Comparison of ENCODE assay signal across 8 mouse cellular contexts in genomic region chr9:114639839-114640646, GRCm38 (mm10). TPM values are rescaled to one million over a fixed set of nuclear protein-coding genes. Genes with fewer than 3 reads are reported as not detected.
DNase-seq lines count a peak whose midpoint lies in the region; ATAC-seq lines count a peak whose summit lies in the region.

Gene Cnot10, minus strand, starts transcription at chr9:114640184.

- H3K27me3 ChIP-seq in hindbrain, embryonic 16.5 days (replicated peaks; ENCODE audit: control insufficient read depth, insufficient read depth, low read length) = peaks cover 12% of the 10 kb centered on the region

- peak within 1 kb of the TSS; percentile 63 for H3K4me3 ChIP-seq in hindbrain, embryonic 16.5 days (ENCODE audit: low read length)
- peak within 1 kb of the TSS; percentile 78 for H3K4me3 ChIP-seq in macrophage (ENCODE audit: inconsistent target)

- DNase-seq in WW6 (ENCODE audit: low read depth, low spot score) = peak; percentile 96
- DNase-seq in cerebellum, postnatal 4 days (ENCODE audit: low spot score in 2 of 2) = peak; percentile 91 to 97
- DNase-seq in gastrocnemius, adult 18-20 months (ENCODE audit: low spot score) = peak; percentile 97
- DNase-seq in left cerebral cortex, adult 18-20 months (ENCODE audit: low spot score in 2 of 2) = peak; percentile 98
- DNase-seq in right cerebral cortex, adult 18-20 months = peak; percentile 97
- DNase-seq in urinary bladder, postnatal 10 days (ENCODE audit: low spot score) = peak; percentile 94

- peak; percentile 98 for ATAC-seq in hindbrain, embryonic 16.5 days

- H3K9ac ChIP-seq in hindbrain, embryonic 16.5 days (ENCODE audit: low read depth, low read length) = peak within 1 kb of the TSS; percentile 76

- H3K36me3 ChIP-seq in hindbrain, embryonic 16.5 days (ENCODE audit: control insufficient read depth, insufficient read depth, low read length) = 0 out of 2 replicates have a peak, but pooled peaks cover 2% of the 10 kb centered on the region
- no peaks in the 10 kb centered on the region for H3K36me3 ChIP-seq in macrophage (ENCODE audit: inconsistent target)

- H3K9me3 ChIP-seq in hindbrain, embryonic 16.5 days (ENCODE audit: control insufficient read depth, low read length) = no peaks in the 10 kb centered on the region

- H3K27ac ChIP-seq in hindbrain, embryonic 16.5 days (ENCODE audit: low read depth, low read length) = peak within 1 kb of the TSS; percentile 77
- H3K27ac ChIP-seq in macrophage = peak within 1 kb of the TSS; percentile 46

- peaks cover 45% of the 10 kb centered on the region for H3K79me2 ChIP-seq in macrophage (ENCODE audit: inconsistent target)

- peaks cover 17% of the 10 kb centered on the region for H3K4me1 ChIP-seq in hindbrain, embryonic 16.5 days (ENCODE audit: control insufficient read depth, insufficient read depth, low read depth, low read length)

- peak within 1 kb of the TSS; percentile 95 for H3K4me2 ChIP-seq in hindbrain, embryonic 16.5 days (ENCODE audit: low read length)

- 4% methylated on average over 51 of the region's 51 CpGs for WGBS in hindbrain, embryonic 16.5 days
- WGBS in macrophage (ENCODE audit: missing documents) = 5% methylated on average over 51 of the region's 51 CpGs

RNA-seq across cellular contexts. Expression of gene Cnot10, which starts in this region (rescaled TPM):
- total RNA-seq in gastrocnemius, adult 18-20 months (2021) = 10 to 100 TPM; 15.2 to 15.4 TPM
- polyA plus RNA-seq in hindbrain, embryonic 16.5 days (2015; fragmentation: Nextera tagmentation; extraction: Ambion mirVana) = 52.1 and 57.1 TPM in 2 replicates
- total RNA-seq in left cerebral cortex, adult 18-20 months (2021) = 10 to 100 TPM; 45.2 to 45.3 TPM
- total RNA-seq in macrophage (2018; cell fraction: chromatin; rRNA removed) = 100 to 1,000 TPM in 3 of 26 experiments, 10 to 100 TPM in 23; 17.9 to 122 (median 64.2) TPM
- 10 to 100 TPM in 24 of 26 experiments, 1 to 10 TPM in 2; 9.1 to 16.0 (median 12.5) TPM for total RNA-seq in macrophage (2018; cell fraction: cytosol; rRNA removed)
- total RNA-seq in macrophage (2018; cell fraction: nucleus; rRNA removed) = 10 to 100 TPM; 11.2 to 73.7 (median 30.4) TPM
- polyA plus RNA-seq in macrophage (2018) = 13.8 to 17.7 TPM (median 14.6 TPM) in 3 replicates

Comparison
In these comparisons a context has a peak if more than half of its experiments do, and no peak if none do; other contexts are left out.
1. Peak in every context shown above with its lines: DNase-seq, ATAC-seq, H3K4me3 ChIP-seq and H3K27ac ChIP-seq.